Mouse (Mus musculus) erythroblast, embryonic 14.5 days (primary cell): ENCODE results near the gene Ifitm6.

ENCODE experiments used
- GATA1 ChIP-seq: IDR thresholded peaks from 2 replicates; pipeline ENCODE4 v1.6.1; 2012; ENCODE audit warnings: low read length, inconsistent platforms, mixed read lengths
- TAL1 ChIP-seq: IDR thresholded peaks from 3 replicates; pipeline ENCODE4 v1.6.1; 2012; ENCODE audit warnings: low read length, inconsistent platforms, mixed read lengths

DNA sequence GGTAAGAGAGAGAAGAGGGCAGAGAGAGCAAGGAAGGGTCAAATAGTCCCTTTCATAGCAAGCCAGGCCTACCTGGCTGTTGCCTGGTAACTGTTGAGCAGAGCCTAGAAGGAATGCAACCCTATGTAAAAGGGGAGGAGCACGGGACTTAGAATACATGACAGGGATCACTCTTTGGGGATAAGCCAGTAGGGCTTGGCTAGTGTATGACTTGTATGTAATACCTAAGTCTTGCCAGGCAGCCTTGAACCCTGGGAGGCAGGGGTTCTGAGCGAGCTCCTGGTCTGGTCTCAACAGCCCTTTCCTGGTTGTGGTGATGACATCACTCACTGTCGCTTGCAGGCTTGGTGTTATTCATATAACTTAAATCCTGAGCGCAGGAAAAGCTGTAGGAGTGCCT lies 28.7 kb downstream of the Ifitm6 start:
- TF ChIP-seq GATA1 (no peak), TAL1 (no peak)
